Mouse (Mus musculus) small intestine, adult 2 months (tissue): ENCODE results near the gene Zfp598. TPM values are rescaled to one million over a fixed set of nuclear protein-coding genes. Genes with fewer than 3 reads are reported as not detected.

Source experiments
- H3K27ac ChIP-seq: fragments of 200-500 bp; 2 replicates; pipeline ENCODE4 v1.5.1; 2012; ENCODE audit warnings: low read depth, low read length, control low read depth, inconsistent platforms; ENCODE audit not compliant: insufficient read depth
- H3K27me3 ChIP-seq: fragments of 200-500 bp; 2 replicates; pipeline ENCODE4 v1.6.1; 2012; ENCODE audit warnings: mild to moderate bottlenecking, moderate library complexity, low read length, inconsistent platforms; ENCODE audit not compliant: control insufficient read depth, insufficient read depth
- H3K36me3 ChIP-seq: fragments of 200-500 bp; 2 replicates; pipeline ENCODE4 v1.6.1; 2012; ENCODE audit warnings: mild to moderate bottlenecking, low read length, control low read depth, inconsistent platforms; ENCODE audit not compliant: control insufficient read depth, insufficient read depth
- H3K4me1 ChIP-seq: fragments of 200-500 bp; 2 replicates; pipeline ENCODE4 v1.6.1; 2012; ENCODE audit warnings: low read length, inconsistent platforms, mixed read lengths; ENCODE audit not compliant: control insufficient read depth, insufficient read depth, insufficient read length
- H3K4me3 ChIP-seq: fragments of 200-500 bp; 2 replicates; pipeline ENCODE4 v1.5.1; 2012; ENCODE audit warnings: low read depth, mild to moderate bottlenecking, control low read depth, inconsistent platforms, low read length, moderate library complexity
- CTCF ChIP-seq: fragments of 200-500 bp; IDR thresholded peaks from 2 replicates; pipeline ENCODE4 v1.5.1; 2012; ENCODE audit warnings: low read depth, mild to moderate bottlenecking, control low read depth, inconsistent platforms, low read length, moderate library complexity, mixed read lengths; ENCODE audit not compliant: insufficient replicate concordance, insufficient read length; ENCODE audit errors: extremely low read depth
- POLR2A ChIP-seq: fragments of 200-500 bp; IDR thresholded peaks from 2 replicates; pipeline ENCODE4 v1.6.1; 2012; ENCODE audit warnings: low read depth, mild to moderate bottlenecking, control low read depth, inconsistent platforms, low read length, moderate library complexity
- WGBS: fragments of 180-500 bp; shearing (Covaris S2); methylation state at CpG from one replicate; pipeline ENCODE4 v1.1.7; 2018; 5-methylcytosine and 5-hydroxymethylcytosine counted together
- polyA plus RNA-seq: library from polyadenylated mRNA; depleted of rRNA; stranded (reverse); fragments of >200 nt; gene quantifications from 2 replicates; pipeline ENCODE4 v1.2.3, GENCODE M21; 2012

Gene Zfp598
- polyA plus RNA-seq, 1 experiment, result 85.8 TPM

DNA sequence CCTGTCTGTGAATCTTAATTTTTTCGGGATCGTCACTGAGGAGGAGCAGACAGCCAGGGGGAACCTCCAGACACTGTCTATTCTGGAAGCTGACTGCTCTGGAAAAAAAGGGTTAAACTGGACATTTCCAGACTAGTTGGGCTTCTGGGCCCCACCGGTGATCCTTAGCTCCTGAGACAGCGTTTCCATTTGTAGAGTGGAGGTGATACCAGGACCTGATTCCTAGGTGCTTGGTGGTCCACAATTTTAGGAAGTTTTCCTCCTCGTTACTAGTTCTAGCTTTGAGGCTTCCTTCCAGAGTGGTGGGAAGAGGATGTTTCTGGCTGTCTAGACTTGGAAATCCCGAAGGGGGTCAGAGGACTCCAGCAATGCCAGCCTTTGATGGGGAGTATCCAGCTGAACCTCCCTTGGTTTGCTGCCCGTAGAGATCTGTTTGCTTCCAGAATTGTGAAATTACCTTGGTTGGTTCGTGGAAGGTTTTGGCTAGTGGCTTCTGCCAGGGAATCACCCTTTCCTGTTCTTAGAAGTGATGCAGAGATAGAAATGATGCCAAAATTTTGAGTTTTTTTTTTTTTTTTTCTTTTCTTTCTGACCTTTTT is 858 bp downstream of the Zfp598 start:
- peak overlapping the region; percentile 36 for H3K27ac ChIP-seq
- WGBS, result 2% methylated on average over 8 of the region's 8 CpGs

DNA sequence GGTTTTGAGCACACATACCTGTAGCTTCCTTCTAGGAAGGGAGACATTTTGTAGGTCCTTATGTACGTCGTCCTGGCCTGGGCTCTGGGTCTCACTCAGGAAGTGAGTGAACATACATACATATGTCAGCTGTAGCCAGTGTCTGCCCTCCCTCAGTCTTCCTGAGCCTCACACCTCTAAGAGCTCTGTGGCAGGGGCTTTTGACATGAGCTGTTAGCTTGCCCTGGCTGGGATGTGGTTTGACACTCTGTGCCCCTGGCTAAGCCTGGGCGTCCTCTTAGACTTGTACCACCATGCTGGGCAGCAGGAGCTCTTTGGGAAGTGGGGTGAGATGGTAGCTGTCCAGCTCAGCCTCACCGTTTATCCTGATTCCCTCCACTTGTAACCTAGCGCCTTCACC is 1.9 kb downstream of the Zfp598 start:
- Histone ChIP-seq H3K27ac (peak overlapping the region; percentile 7; the same call in 1 of the 2 replicates), H3K4me3 (no peak overlapping the region), H3K4me1 (peaks cover 15% of the 10 kb centered on the region; the same call in 1 of the 2 replicates), H3K36me3 (no peaks in the 10 kb centered on the region), H3K27me3 (no peaks in the 10 kb centered on the region)
- TF ChIP-seq CTCF (no peak), POLR2A (no peak)
- WGBS, result 44% methylated on average over 5 of the region's 5 CpGs

More for the DNA sequence above, 858 bp downstream of the Zfp598 start:
- TF ChIP-seq CTCF, result no peak
- no peaks in the 10 kb centered on the region for H3K27me3 ChIP-seq
- peaks cover 15% of the 10 kb centered on the region; the same call in 1 of the 2 replicates for H3K4me1 ChIP-seq
- H3K4me3 ChIP-seq, result peak overlapping the region; percentile 71
- H3K36me3 ChIP-seq, result no peaks in the 10 kb centered on the region

DNA sequence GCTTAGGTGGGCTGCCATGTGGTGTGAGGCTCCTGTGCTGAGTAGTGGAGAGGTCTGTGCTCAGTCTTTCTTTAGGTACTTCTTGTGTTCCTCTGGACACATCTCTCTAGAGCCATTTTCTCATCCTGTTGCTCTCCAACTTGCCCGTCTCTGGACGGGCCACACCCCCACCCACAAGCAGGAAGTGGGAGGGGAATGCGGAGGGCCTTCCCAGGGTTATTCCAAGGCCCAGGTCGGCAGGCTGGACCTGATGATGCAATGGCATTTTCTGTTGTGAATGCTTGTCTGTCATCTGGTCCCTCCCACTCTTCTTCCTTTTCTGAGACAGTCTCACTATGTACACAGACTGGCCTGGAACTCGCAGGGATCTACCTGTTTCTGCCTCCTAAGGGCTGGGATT is 2.7 kb downstream of the Zfp598 start:
- WGBS, result 5% methylated on average over 5 of the region's 5 CpGs
- TF ChIP-seq CTCF (no peak), POLR2A (no peak; the same call in 1 of the 2 replicates)

DNA sequence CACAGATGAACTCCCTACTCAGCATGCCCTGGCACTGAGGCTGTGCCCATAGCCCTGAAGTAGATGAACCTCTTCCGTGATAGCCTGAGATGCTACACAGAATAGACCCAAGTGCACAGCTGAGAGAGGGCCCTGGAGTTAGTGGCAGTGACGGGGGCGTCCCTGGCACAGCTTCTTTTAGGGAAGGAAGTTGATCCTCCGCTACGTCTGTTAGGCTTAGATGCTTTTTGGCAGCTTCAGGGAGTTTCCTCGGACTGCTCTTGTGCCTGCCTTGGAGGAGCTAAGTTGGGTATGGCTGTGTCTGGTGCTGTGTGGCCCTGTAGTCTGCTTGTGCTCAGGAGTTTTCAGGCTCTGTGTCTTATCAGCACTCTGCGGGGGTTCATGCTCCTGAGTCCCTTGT is 4.8 kb downstream of the Zfp598 start:
- 73% methylated on average over 7 of the region's 7 CpGs for WGBS
- H3K27ac ChIP-seq, result no peak overlapping the region
- H3K4me1 ChIP-seq, result peaks cover 18% of the 10 kb centered on the region
- no peaks in the 10 kb centered on the region for H3K27me3 ChIP-seq
- H3K36me3 ChIP-seq, result peaks cover 25% of the 10 kb centered on the region
- H3K4me3 ChIP-seq, result no peak overlapping the region
- TF ChIP-seq CTCF (no peak), POLR2A (no peak)

More for the DNA sequence above, 2.7 kb downstream of the Zfp598 start:
- Histone ChIP-seq H3K4me3 (peak overlapping the region; percentile 22; the same call in 1 of the 2 replicates), H3K36me3 (peaks cover 7% of the 10 kb centered on the region), H3K27me3 (no peaks in the 10 kb centered on the region), H3K4me1 (peaks cover 15% of the 10 kb centered on the region; the same call in 1 of the 2 replicates), H3K27ac (peak overlapping the region; percentile 35)

DNA sequence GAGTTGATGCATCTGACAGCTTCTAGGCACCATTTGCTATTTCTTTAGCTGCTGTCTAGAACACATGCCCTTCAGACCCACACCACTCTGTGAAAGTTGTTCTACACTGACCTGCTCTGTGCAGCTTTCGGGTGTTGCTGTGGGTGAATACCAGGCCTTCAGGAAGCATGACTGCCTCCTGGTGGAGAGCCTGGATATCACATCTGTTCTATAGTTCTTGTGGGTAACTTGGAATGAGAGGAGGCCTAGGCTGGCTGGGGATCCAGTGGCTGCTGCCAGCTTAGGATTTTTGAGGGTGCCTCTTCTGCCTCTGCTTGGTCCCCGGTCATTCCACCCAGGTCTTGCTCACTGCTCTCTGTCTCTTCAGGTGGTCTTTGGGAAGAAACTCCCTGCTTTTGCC is 6.7 kb downstream of the Zfp598 start:
- no peak overlapping the region for H3K4me3 ChIP-seq
- TF ChIP-seq POLR2A (no peak; the same call in 1 of the 2 replicates), CTCF (peak; percentile 84; the same call in 1 of the 2 replicates)
- 64% methylated on average over 2 of the region's 2 CpGs for WGBS
- peaks cover 43% of the 10 kb centered on the region for H3K36me3 ChIP-seq
- peaks cover 14% of the 10 kb centered on the region for H3K4me1 ChIP-seq
- no peaks in the 10 kb centered on the region for H3K27me3 ChIP-seq
- no peak overlapping the region for H3K27ac ChIP-seq

DNA sequence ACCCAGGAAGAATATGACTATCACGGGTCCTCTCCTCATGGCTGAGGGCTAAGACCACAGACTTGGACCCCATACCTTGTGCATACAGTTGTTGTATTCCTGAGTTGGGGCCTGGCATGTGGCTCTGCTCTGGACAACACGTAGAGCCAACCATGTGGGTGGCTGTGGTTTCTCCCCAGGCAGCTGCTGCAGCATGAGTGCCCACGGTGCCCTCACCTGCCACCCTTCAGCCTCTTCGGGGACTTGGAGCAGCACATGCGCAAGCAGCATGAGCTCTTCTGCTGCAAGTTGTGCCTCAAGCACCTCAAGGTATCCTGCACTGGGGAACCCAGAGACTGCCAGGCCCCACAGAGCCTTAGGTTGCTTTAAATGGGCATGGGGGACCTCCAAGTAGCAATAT is 7.4 kb downstream of the Zfp598 start:
- H3K36me3 ChIP-seq, result peaks cover 48% of the 10 kb centered on the region
- no peaks in the 10 kb centered on the region for H3K27me3 ChIP-seq
- WGBS, result 94% methylated on average over 5 of the region's 5 CpGs
- no peak overlapping the region for H3K27ac ChIP-seq
- no peak overlapping the region for H3K4me3 ChIP-seq
- no peak for TF ChIP-seq POLR2A
- no peak for TF ChIP-seq CTCF
- H3K4me1 ChIP-seq, result peaks cover 9% of the 10 kb centered on the region

DNA sequence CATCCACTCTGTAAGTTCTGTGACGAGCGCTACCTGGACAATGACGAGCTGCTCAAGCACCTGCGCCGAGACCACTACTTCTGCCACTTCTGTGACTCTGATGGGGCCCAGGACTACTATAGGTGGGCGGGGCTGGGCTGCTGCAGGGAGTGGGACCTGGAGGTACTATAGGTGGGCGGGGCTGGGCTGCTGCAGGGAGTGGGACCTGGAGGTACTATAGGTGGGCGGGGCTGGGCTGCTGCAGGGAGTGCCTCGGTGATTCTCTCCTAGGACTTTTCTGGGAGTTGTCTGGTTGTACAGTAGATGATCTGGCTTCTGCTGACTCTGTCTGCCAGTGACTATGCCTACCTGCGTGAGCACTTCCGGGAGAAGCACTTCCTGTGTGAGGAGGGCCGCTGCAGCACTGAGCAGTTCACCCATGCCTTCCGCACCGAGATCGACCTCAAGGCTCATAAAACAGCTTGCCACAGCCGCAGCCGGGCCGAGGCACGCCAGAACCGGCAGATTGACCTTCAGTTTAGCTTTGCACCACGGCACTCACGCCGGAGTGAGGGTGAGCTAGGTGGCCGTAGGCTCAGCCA is 8.1 kb downstream of the Zfp598 start:
- Histone ChIP-seq H3K4me1 (peaks cover 4% of the 10 kb centered on the region), H3K4me3 (no peak overlapping the region), H3K27ac (peak overlapping the region; percentile 47), H3K27me3 (no peaks in the 10 kb centered on the region), H3K36me3 (peaks cover 54% of the 10 kb centered on the region)
- 69% methylated on average over 24 of the region's 24 CpGs for WGBS
- TF ChIP-seq CTCF (no peak), POLR2A (no peak)
